Mouse (Mus musculus) heart, embryonic 13.5 days (tissue): ENCODE data around the gene Arg2. TPM values are rescaled to one million over a fixed set of nuclear protein-coding genes. Genes with fewer than 3 reads are reported as not detected.

Experiments
- ATAC-seq: fragments of 200-750 bp; cut with Nextera tagmentation; 2 replicates; pipeline ENCODE4 v1.8.0; 2017; ENCODE audit warnings: moderate TSS enrichment; ENCODE audit not compliant: insufficient number of reproducible peaks, low FRiP score, low TSS enrichment; ENCODE audit errors: extremely low read depth
- H3K27ac ChIP-seq: fragments of 300-500 bp; sonication (generic); replicated peaks from 2 replicates; pipeline ENCODE4 v1.5.1; 2015; ENCODE audit warnings: moderate library complexity, mild to moderate bottlenecking, inconsistent platforms
- H3K27me3 ChIP-seq: fragments of 300-500 bp; sonication (generic); replicated peaks from 2 replicates; pipeline ENCODE4 v1.6.1; 2015; ENCODE audit warnings: mild to moderate bottlenecking, inconsistent platforms
- H3K36me3 ChIP-seq: fragments of 300-500 bp; sonication (generic); 2 replicates; pipeline ENCODE4 v1.6.1; 2015; ENCODE audit warnings: mild to moderate bottlenecking, inconsistent platforms
- H3K4me1 ChIP-seq: fragments of 300-500 bp; sonication (generic); 2 replicates; pipeline ENCODE4 v1.6.1; 2015; ENCODE audit warnings: inconsistent platforms
- H3K4me2 ChIP-seq: fragments of 300-500 bp; sonication (generic); 2 replicates; pipeline ENCODE4 v1.6.1; 2015; ENCODE audit warnings: inconsistent platforms, mild to moderate bottlenecking, moderate library complexity
- H3K4me3 ChIP-seq: fragments of 300-500 bp; sonication (generic); 2 replicates; pipeline ENCODE4 v1.5.1; 2015; ENCODE audit warnings: moderate library complexity, mild to moderate bottlenecking, inconsistent platforms
- H3K9ac ChIP-seq: fragments of 300-500 bp; sonication (generic); 2 replicates; pipeline ENCODE4 v1.6.1; 2015; ENCODE audit warnings: inconsistent platforms, mild to moderate bottlenecking, moderate library complexity
- H3K9me3 ChIP-seq: fragments of 300-500 bp; sonication (generic); 2 replicates; pipeline ENCODE4 v1.6.1; 2016; ENCODE audit warnings: inconsistent platforms
- WGBS: fragments of 180-500 bp; shearing (Covaris S2); methylation state at CpG from one replicate; pipeline ENCODE4 v1.1.7; 2015; ENCODE audit warnings: mixed read lengths; 5-methylcytosine and 5-hydroxymethylcytosine counted together
- polyA plus RNA-seq: library from polyadenylated mRNA; unstranded; fragments of >200 nt; fragmentation: Nextera tagmentation; extraction: Ambion mirVana; gene quantifications from 2 replicates; pipeline ENCODE4 v1.2.1, GENCODE M21; 2015

The Arg2 gene
- 0.33 and 0.60 TPM in 2 replicates for polyA plus RNA-seq

DNA sequence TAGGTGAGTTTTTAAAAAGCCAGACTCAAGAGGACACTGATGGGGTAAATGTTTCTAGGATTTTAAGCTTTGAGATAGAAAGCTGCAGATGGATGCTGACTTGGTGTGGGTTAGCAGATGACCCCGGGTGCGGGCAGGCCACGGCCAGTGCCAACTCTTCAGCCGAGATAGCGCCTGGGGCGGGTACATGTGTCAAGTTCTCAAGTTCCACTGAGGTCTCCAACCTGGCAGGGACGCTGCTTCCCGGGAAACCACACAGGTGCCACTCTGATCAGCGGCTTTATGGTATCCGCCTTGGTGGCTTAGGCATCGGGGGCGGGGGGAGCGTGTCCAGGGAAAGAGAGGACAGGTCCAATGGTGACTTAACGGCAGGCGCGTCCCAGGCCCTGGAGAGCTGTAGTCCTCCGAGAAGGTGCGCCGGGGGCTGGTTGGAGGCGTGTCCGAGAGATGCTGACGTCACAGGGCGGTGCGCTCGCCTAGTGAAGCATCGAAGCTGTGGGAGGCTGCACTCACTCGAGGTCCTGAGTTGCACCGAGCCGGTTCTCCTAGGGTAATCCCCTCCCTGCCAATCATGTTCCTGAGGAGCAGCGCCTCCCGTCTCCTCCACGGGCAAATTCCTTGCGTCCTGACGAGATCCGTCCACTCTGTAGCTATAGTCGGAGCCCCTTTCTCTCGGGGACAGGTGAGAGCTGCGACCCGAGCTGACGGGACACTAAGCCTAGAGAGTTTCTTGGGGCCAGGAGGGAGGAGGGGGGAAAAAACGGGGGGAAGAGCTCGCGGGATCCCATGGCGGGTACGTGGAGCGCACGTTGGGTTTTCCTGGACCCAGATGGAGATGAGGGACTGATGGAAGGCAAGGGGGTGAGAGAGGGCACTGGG is at the start of gene Arg2:
Arg2 (plus strand) TSS at position 479 of the 879 bp plus-strand sequence.
- ATAC-seq = no peak
- Histone ChIP-seq H3K27me3 (peaks cover 50% of the 10 kb centered on the region), H3K4me1 (peaks cover 23% of the 10 kb centered on the region), H3K27ac (no peak within 1 kb of the TSS), H3K36me3 (no peaks in the 10 kb centered on the region), H3K4me3 (peak within 1 kb of the TSS; percentile 55), H3K9ac (peak within 1 kb of the TSS; percentile 56), H3K4me2 (peak within 1 kb of the TSS; percentile 90), H3K9me3 (no peaks in the 10 kb centered on the region)
- WGBS = under 1% methylated on average over 47 of the region's 47 CpGs

DNA sequence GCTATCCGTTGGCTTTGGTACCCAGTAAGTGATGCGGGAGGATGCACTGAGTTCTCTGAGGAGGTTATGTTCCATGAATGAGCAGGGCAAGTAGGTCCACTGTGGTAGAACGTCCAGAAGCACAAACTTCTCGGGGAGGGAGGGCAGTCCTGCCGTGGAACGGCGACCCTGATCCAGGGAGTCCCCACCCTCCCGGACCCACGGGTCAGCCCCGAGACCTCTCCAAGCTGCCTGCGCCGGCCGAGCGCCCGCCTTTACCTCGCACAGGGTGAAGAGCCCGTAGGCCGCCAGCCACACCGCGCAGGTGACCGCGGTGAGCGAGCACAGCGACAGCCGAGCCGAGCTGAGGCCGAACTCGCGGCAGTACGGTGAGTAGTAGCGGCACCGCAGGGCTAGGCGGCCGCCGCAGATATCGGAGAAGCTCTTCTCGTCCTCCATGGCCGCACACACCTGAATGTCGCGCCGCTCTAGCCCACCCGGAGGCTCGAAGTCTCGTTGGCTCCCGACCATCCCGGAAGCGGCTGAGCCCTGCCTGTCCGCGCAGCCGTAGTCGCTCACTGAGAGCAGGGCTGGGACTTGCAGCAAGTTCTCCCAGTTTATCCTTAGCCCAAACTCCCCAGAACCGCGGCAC is 41.3 kb upstream of the Arg2 start, which contains the start of gene Pigh:
Pigh (minus strand) TSS at position 470 of the 631 bp plus-strand sequence.
- Histone ChIP-seq H3K4me2 (peak within 1 kb of the TSS; percentile 78), H3K4me3 (peak within 1 kb of the TSS; percentile 79), H3K4me1 (peaks cover 11% of the 10 kb centered on the region), H3K9me3 (no peaks in the 10 kb centered on the region), H3K27ac (no peak within 1 kb of the TSS), H3K36me3 (peaks cover 10% of the 10 kb centered on the region; the same call in 1 of the 2 replicates), H3K9ac (peak within 1 kb of the TSS; percentile 90), H3K27me3 (0 out of 2 replicates have a peak, but pooled peaks cover 4% of the 10 kb centered on the region)
- WGBS = under 1% methylated on average over 53 of the region's 53 CpGs
- ATAC-seq = peak; percentile 77; the same call in 1 of the 2 replicates

DNA sequence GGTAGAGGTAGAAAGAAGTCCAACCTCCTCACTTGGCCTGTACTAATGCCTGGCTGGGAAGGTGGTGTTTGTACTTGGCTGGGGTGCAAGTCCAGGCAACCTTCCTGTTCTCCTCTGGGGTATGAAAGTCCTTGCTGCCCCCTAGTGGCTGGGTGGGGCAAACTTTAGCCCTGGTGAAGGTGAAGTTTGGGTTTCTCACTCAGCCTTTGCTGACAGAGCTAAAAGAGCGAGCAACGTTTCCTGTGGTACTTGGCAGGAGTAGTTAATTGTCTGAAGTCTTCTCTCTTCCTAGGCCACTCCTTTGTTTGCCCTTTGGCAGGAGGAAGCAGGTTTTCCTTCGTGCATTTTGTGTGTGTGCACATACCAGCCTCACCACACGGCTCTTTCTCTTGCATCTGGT is 38.0 kb upstream of the Arg2 start:
- H3K4me2 ChIP-seq = no peak overlapping the region
- peaks cover 11% of the 10 kb centered on the region for H3K4me1 ChIP-seq
- no peak for ATAC-seq
- whole genome bisulfite sequencing = 47% methylated on average over 4 of the region's 4 CpGs
- no peak overlapping the region for H3K4me3 ChIP-seq
- H3K9ac ChIP-seq = no peak overlapping the region
- 0 out of 2 replicates have a peak, but pooled peaks cover 10% of the 10 kb centered on the region for H3K27me3 ChIP-seq
- no peaks in the 10 kb centered on the region for H3K36me3 ChIP-seq
- H3K9me3 ChIP-seq = no peaks in the 10 kb centered on the region
- H3K27ac ChIP-seq = no peak overlapping the region

DNA sequence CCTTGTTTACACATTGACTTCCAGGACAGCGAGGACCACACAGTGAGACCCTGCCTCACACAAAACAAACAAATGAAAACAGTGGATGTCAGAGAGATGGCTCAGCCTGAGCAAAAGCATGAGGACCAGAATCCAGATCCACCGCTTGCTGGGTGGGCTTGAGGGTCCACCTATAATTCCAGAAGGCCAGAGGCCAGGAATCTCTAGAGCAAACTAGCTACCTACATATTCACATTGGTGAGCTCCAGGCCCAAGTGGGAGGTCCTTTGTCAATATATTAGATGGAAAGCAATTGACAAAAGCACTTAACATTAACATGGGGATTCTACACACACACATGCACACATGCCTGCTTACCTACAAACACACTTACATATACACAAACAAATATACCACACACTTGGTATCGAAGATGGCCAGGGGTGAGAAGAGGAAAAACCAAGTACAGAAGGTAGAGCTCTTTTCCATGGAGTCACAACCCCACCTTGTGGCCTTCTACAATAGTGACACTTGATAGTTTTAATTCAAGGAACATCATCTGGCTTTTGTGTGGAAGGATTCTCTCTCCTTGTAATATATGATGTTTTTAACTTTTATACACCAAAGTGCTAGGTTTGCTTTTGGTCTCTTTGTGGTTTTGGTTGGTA is 33.3 kb upstream of the Arg2 start:
- Histone ChIP-seq H3K27me3 (peaks cover 20% of the 10 kb centered on the region; the same call in 1 of the 2 replicates), H3K4me2 (no peak overlapping the region), H3K9me3 (no peaks in the 10 kb centered on the region), H3K27ac (no peak overlapping the region), H3K9ac (no peak overlapping the region), H3K36me3 (no peaks in the 10 kb centered on the region), H3K4me1 (no peaks in the 10 kb centered on the region), H3K4me3 (no peak overlapping the region)
- WGBS = 48% methylated on average over 3 of the region's 3 CpGs
- ATAC-seq = no peak

DNA sequence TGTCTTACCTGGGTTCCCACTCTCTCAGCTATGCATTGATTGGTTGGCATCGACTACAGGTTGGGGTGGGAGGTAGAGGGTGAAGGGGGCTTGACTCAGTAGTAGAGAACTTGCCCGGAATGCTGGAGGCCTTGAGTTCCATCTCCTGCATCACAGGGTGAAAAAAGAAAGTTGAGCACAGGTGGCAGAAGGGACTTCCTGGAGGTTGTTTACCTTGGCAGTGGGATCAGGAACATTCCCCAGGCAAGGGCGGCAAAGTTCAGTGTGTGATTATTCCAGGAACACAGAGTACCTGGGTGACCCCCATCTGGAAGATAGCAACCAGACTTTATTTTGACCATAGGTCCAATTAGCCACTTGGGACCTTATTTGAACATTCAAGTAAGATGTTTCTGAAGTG is 26.8 kb upstream of the Arg2 start:
- 63% methylated on average over 3 of the region's 3 CpGs for WGBS
- H3K4me1 ChIP-seq = no peaks in the 10 kb centered on the region
- no peak overlapping the region for H3K27ac ChIP-seq
- no peaks in the 10 kb centered on the region for H3K36me3 ChIP-seq
- 0 out of 2 replicates have a peak, but pooled peaks cover 11% of the 10 kb centered on the region for H3K27me3 ChIP-seq
- H3K9ac ChIP-seq = no peak overlapping the region
- H3K4me3 ChIP-seq = no peak overlapping the region
- ATAC-seq = no peak
- no peak overlapping the region for H3K4me2 ChIP-seq
- no peaks in the 10 kb centered on the region for H3K9me3 ChIP-seq

DNA sequence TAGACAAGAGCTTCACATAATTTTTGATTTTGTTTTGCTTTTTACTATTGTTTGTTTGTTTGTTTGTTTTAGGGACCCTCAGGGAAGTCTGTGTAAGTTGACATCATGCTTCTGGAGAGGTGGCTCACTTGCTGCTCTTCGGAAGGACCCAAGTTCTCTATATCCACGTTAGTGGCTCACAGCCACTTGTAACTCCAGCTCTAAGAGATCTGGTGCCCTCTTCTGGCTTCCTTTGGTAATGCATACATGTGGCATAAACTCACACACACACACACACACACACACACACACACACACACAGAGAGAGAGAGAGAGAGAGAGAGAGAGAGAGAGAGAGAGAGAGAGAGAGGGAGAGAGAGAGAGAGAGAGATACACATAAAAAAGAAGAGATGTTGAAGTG is 26.0 kb upstream of the Arg2 start:
- no peaks in the 10 kb centered on the region for H3K9me3 ChIP-seq
- no peak overlapping the region for H3K4me3 ChIP-seq
- no peaks in the 10 kb centered on the region for H3K4me1 ChIP-seq
- H3K27me3 ChIP-seq = 0 out of 2 replicates have a peak, but pooled peaks cover 8% of the 10 kb centered on the region
- WGBS = 59% methylated on average over 2 of the region's 2 CpGs
- no peak for ATAC-seq
- no peaks in the 10 kb centered on the region for H3K36me3 ChIP-seq
- no peak overlapping the region for H3K4me2 ChIP-seq
- no peak overlapping the region for H3K27ac ChIP-seq
- no peak overlapping the region for H3K9ac ChIP-seq

DNA sequence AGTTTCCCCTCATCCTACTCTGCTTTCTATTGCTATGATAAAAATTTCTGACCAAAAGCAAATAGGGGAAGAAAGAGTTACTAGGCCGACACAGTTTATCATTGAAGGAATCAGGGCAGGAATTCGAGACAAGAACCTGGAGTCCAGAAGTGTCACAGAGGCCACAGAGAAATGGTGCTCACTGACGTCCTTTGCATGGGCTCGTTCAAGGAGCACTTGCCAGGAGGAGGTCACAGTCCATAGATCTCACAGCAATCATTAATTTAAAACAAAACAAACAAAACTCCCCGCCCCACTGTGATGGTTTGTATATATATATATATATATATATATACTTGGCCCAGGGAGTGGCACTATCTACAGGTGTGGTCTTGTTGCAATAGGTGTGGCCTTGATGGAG is 25.3 kb upstream of the Arg2 start:
- Histone ChIP-seq H3K9ac (no peak overlapping the region), H3K4me2 (no peak overlapping the region), H3K27ac (no peak overlapping the region), H3K4me1 (no peaks in the 10 kb centered on the region), H3K9me3 (no peaks in the 10 kb centered on the region), H3K27me3 (0 out of 2 replicates have a peak, but pooled peaks cover 8% of the 10 kb centered on the region), H3K36me3 (no peaks in the 10 kb centered on the region), H3K4me3 (no peak overlapping the region)
- WGBS = 74% methylated on average over 5 of the region's 5 CpGs
- no peak for ATAC-seq

DNA sequence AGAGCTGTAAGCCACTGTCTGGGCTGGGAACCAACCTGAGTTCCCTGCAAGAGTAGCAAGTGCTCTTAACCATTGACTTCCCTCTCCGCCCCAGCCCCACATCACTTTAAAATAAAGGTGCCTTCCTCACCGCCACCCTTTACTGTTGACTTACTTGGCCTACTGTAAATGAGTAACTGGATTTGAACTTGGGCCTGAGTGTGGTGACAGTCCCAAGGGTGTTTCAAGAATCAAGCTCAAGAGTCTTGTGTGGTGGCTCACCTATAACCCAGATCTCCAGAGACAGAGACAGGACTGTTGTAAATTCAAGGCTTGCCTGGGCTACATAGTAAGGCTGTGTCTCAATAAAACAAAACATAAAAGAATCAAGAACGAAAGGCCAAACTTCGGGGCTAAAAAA is 11.6 kb upstream of the Arg2 start:
- H3K27me3 ChIP-seq = no peaks in the 10 kb centered on the region
- WGBS = 78% methylated on average over 4 of the region's 4 CpGs
- no peak for ATAC-seq
- no peaks in the 10 kb centered on the region for H3K4me1 ChIP-seq
- H3K9ac ChIP-seq = no peak overlapping the region
- H3K9me3 ChIP-seq = no peaks in the 10 kb centered on the region
- no peak overlapping the region for H3K27ac ChIP-seq
- H3K4me2 ChIP-seq = no peak overlapping the region
- H3K36me3 ChIP-seq = no peaks in the 10 kb centered on the region
- H3K4me3 ChIP-seq = no peak overlapping the region

DNA sequence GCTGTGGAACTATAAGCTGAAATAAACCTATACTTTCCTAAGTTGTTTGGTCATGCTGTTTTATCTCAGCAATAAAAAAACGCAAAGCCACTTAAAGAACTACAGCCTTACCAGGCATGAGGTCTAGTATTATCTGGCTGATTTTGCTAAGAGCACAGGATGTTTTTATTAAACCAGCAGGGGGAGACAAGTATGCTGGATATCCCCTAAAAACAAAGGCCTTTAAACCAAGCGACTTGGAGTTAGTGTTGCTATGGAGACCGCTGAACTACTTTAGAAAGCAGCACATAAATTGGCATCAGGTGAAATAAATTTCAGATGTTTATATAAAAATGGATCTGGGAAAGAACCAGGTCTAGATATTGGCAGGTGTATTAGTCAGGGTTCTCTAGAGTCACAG is 7.8 kb upstream of the Arg2 start:
- no peaks in the 10 kb centered on the region for H3K27me3 ChIP-seq
- no peaks in the 10 kb centered on the region for H3K4me1 ChIP-seq
- no peaks in the 10 kb centered on the region for H3K36me3 ChIP-seq
- no peak overlapping the region for H3K4me2 ChIP-seq
- H3K9me3 ChIP-seq = no peaks in the 10 kb centered on the region
- ATAC-seq = no peak
- no peak overlapping the region for H3K9ac ChIP-seq
- 32% methylated on average over 3 of the region's 3 CpGs for WGBS
- no peak overlapping the region for H3K27ac ChIP-seq
- H3K4me3 ChIP-seq = no peak overlapping the region

DNA sequence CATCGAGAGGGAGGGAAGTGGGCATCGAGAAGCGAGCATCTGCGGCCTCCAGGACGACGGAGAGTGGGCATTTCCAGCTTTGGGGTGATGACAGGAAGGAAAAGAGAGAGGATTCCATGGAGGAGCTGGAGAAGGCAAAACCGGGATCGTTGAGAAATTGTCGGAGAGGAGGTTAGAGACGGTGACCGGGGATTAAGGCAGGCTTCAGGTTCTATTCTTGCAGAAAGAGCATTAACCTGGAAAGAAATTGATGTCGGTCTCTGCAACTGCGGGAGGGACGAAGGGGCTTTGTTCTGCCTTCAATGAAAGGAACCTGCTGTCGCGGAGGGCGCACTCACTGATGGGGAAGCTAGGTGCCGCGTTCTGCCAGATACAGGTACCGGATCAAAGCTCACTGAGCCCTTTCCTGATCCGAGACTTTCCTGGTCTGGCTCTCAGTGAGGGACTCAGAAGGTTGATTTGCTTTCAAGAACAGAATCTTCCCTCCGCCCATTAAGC is 650 bp downstream of the Arg2 start:
- no peaks in the 10 kb centered on the region for H3K36me3 ChIP-seq
- peak overlapping the region; percentile 90 for H3K4me2 ChIP-seq
- H3K27ac ChIP-seq = no peak overlapping the region
- ATAC-seq = no peak
- peak overlapping the region; percentile 56; the same call in 1 of the 2 replicates for H3K9ac ChIP-seq
- WGBS = 2% methylated on average over 22 of the region's 22 CpGs
- H3K4me3 ChIP-seq = peak overlapping the region; percentile 55
- H3K4me1 ChIP-seq = peaks cover 23% of the 10 kb centered on the region
- H3K27me3 ChIP-seq = peaks cover 51% of the 10 kb centered on the region
- H3K9me3 ChIP-seq = no peaks in the 10 kb centered on the region
